Mouse (Mus musculus) embryonic facial prominence, embryonic 10.5 days (tissue): ENCODE results near the gene Rbm14. TPM values are rescaled to one million over a fixed set of nuclear protein-coding genes. Genes with fewer than 3 reads are reported as not detected.
A peak's percentile ranks its signal among the peaks of the same experiment; 100 is the strongest.

Experiments
- DNase-seq: peaks from one replicate; pipeline ENCODE4 v3.0.0-alpha.2; 2017; ENCODE audit warnings: low spot score
- H3K27ac ChIP-seq: fragments of 300-500 bp; sonication (generic); replicated peaks from 2 replicates; pipeline ENCODE4 v1.5.1; 2016; ENCODE audit warnings: mild to moderate bottlenecking
- H3K27me3 ChIP-seq: fragments of 300-500 bp; sonication (generic); replicated peaks from 2 replicates; pipeline ENCODE4 v1.6.1; 2016; ENCODE audit warnings: low read depth, mild to moderate bottlenecking; ENCODE audit not compliant: poor library complexity, severe bottlenecking
- H3K36me3 ChIP-seq: fragments of 300-500 bp; sonication (generic); replicated peaks from 2 replicates; pipeline ENCODE4 v1.6.1; 2016; ENCODE audit warnings: mild to moderate bottlenecking, moderate library complexity
- H3K4me1 ChIP-seq: fragments of 300-500 bp; sonication (generic); 2 replicates; pipeline ENCODE4 v1.6.1; 2016
- H3K4me3 ChIP-seq: fragments of 300-500 bp; sonication (generic); 2 replicates; pipeline ENCODE4 v1.5.1; 2016; ENCODE audit warnings: mild to moderate bottlenecking, moderate library complexity
- H3K9me3 ChIP-seq: fragments of 300-500 bp; sonication (generic); 2 replicates; pipeline ENCODE4 v1.6.1; 2016; ENCODE audit warnings: mild to moderate bottlenecking
- WGBS: fragments of 180-500 bp; shearing (Covaris S2); methylation state at CpG from one replicate; pipeline ENCODE4 v1.1.7; 2016; 5-methylcytosine and 5-hydroxymethylcytosine counted together
- polyA plus RNA-seq: library from polyadenylated mRNA; unstranded; fragments of >200 nt; fragmentation: Nextera tagmentation; extraction: Ambion mirVana; gene quantifications from 2 replicates; pipeline ENCODE4 v1.2.1, GENCODE M21; 2016

Gene Rbm14
- polyA plus RNA-seq, 1 experiment from 2014 or later, result 134 TPM

- Histone ChIP-seq H3K27me3 (no peaks in the 10 kb centered on the region), H3K4me3 (peak overlapping the region; percentile 88), H3K4me1 (peaks cover 31% of the 10 kb centered on the region), H3K36me3 (peaks cover 25% of the 10 kb centered on the region), H3K9me3 (no peaks in the 10 kb centered on the region), H3K27ac (peak overlapping the region; percentile 90)
- no peak for DNase-seq
- under 1% methylated on average over 14 of the region's 14 CpGs for WGBS
Measured at GRCm38 (mm10) chr19:4810309-4810708, 1.1 kb downstream of the Rbm14 start.

DNA sequence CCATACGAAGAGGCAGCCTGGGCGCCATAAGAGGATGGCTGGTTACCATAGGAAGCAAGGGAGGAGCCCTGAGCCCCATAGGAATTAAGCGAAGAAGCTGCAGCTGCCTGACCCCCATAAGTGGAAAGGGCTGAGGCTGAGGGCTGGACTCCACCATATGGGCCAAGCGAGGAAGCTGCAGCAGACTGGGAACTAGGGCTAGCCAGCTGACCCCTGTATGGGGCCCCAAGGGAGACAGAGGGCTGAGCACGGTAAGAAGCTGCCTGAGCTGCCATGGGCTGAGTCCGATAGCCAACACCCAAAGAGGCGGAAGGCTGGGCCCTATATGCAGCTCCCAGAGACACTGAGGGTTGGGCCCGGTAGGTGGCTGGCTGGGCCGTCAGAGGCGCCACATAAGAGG lies 8.2 kb downstream of the Rbm14 start:
- no peak overlapping the region for H3K27ac ChIP-seq
- DNase-seq, result no peak
- H3K27me3 ChIP-seq, result no peaks in the 10 kb centered on the region
- 86% methylated on average over 10 of the region's 10 CpGs for WGBS
- H3K9me3 ChIP-seq, result no peaks in the 10 kb centered on the region
- H3K4me1 ChIP-seq, result peaks cover 15% of the 10 kb centered on the region
- H3K4me3 ChIP-seq, result 0 out of 2 replicates have a peak overlapping the region, but pooled peaks have one; percentile 9
- peaks cover 85% of the 10 kb centered on the region for H3K36me3 ChIP-seq

- H3K9me3 ChIP-seq, result no peaks in the 10 kb centered on the region
- no peaks in the 10 kb centered on the region for H3K27me3 ChIP-seq
- H3K4me3 ChIP-seq, result peak overlapping the region; percentile 9; the same call in 1 of the 2 replicates
- H3K4me1 ChIP-seq, result 0 out of 2 replicates have a peak, but pooled peaks cover 9% of the 10 kb centered on the region
- DNase-seq, result no peak
- H3K27ac ChIP-seq, result no peak overlapping the region
- H3K36me3 ChIP-seq, result peaks cover 86% of the 10 kb centered on the region
- 97% methylated on average over 7 of the region's 7 CpGs for WGBS
Measured at GRCm38 (mm10) chr19:4802691-4803091, 8.7 kb downstream of the Rbm14 start.

DNA sequence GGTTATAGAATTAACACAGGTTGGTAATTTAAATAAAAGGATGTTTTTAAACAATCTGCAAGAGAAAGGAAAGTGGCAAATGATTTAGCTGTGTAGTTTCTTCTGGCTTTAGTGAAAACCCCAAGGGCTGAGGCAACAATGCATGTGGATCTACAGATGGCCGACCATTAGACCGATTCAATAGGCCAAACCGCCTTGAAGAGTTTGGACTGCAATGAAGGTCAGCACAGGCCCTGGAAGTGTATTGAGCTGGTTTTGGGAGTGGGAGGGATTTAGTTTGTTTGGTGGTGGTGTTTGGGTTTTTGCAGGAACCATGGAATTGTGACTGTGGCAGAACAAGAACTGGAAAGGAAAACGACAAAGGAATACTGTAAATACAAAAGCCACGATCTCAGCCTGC lies 12.4 kb downstream of the Rbm14 start:
- H3K36me3 ChIP-seq, result peaks cover 83% of the 10 kb centered on the region

DNA sequence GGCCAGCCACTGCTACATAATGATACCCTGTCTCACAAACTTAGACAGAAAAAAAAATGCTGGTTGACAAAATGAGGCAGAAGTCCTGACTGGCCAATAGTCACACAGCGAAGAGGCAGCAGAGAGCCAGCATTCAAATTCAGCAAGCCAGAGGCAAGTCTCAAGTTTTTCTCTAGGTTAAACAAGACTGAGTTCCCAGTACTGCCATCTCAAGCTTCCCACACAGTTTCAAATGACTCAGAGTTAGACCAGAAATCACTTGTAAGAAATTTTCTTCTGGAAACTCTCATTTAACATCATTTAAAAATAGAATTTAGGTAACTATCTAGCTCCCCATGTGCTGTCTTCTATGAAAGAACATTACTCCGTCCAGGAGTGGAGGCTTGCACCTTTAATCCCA lies 13.6 kb downstream of the Rbm14 start:
- 95% methylated on average over 2 of the region's 2 CpGs for WGBS
- no peaks in the 10 kb centered on the region for H3K9me3 ChIP-seq
- H3K4me3 ChIP-seq, result no peak overlapping the region
- H3K27ac ChIP-seq, result no peak overlapping the region
- H3K36me3 ChIP-seq, result peaks cover 71% of the 10 kb centered on the region
- H3K4me1 ChIP-seq, result 0 out of 2 replicates have a peak, but pooled peaks cover 15% of the 10 kb centered on the region
- no peak for DNase-seq
- H3K27me3 ChIP-seq, result no peaks in the 10 kb centered on the region

More for the DNA sequence above, 12.4 kb downstream of the Rbm14 start:
- 93% methylated on average over 5 of the region's 5 CpGs for WGBS
- H3K4me3 ChIP-seq, result no peak overlapping the region
- no peak overlapping the region for H3K27ac ChIP-seq
- DNase-seq, result no peak
- H3K27me3 ChIP-seq, result no peaks in the 10 kb centered on the region
- H3K4me1 ChIP-seq, result 0 out of 2 replicates have a peak, but pooled peaks cover 19% of the 10 kb centered on the region
- H3K9me3 ChIP-seq, result no peaks in the 10 kb centered on the region

DNA sequence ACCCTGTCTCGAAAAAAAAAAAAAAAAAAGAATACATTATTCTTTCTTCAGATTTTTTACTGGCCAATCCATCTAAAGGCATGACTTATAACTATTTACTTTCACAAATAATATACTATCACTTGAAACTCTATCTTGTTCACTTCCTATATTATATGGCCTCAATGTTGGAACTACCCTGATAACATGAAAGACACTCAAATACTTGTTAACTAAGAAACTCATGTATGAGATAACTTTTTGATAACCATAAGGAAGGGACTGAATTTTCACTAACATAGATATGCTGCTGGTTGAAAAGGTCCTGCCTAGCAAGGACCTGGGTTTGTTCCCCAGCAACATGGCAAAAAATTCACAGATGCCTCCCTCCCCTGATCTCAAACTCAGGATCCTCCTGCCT lies 15.5 kb downstream of the Rbm14 start:
- no peaks in the 10 kb centered on the region for H3K27me3 ChIP-seq
- no peak overlapping the region for H3K27ac ChIP-seq
- no peaks in the 10 kb centered on the region for H3K9me3 ChIP-seq
- WGBS, result 67% methylated on average over 1 of the region's 1 CpGs
- no peak overlapping the region for H3K4me3 ChIP-seq
- peaks cover 29% of the 10 kb centered on the region for H3K4me1 ChIP-seq
- H3K36me3 ChIP-seq, result peaks cover 65% of the 10 kb centered on the region
- DNase-seq, result no peak

GRCm38 (mm10) chr19:4793831-4794422 lies 17.5 kb downstream of the Rbm14 start, which contains the start of gene Rbm4:
Gene Rbm4, minus strand, starts transcription at chr19:4793901.
- H3K4me1 ChIP-seq, result peaks cover 38% of the 10 kb centered on the region
- H3K27me3 ChIP-seq, result no peaks in the 10 kb centered on the region
- WGBS, result under 1% methylated on average over 31 of the region's 31 CpGs
- H3K4me3 ChIP-seq, result peak within 1 kb of the TSS; percentile 81
- H3K36me3 ChIP-seq, result peaks cover 65% of the 10 kb centered on the region
- peak within 1 kb of the TSS; percentile 87 for H3K27ac ChIP-seq
- DNase-seq, result peak; percentile 95
- H3K9me3 ChIP-seq, result no peaks in the 10 kb centered on the region

DNA sequence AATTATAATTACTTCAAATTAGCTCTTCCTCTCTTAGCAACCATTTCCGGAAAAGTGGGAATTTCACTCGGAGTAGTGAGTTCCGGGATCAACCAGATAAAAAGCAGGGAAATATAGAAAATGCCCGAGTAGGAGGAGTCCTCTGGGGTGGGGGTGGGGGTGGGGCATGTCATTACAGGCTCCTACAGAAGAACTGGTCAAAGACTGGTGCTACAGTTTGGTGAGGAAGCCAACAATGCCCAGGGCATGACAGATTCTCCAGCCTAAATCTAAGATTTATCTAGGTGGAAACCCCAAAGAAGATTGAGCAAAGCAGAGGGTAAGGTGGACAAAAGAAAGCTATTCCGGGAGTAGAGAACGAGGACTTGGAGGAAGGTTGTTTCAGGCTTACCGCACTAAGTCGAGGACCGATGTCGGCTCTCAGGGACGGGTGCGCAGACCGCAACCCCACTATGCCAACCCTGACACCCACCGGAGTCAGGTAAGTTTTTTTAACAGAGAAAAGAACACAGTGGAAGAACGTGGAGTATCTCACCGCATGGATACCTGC lies 18.1 kb downstream of the Rbm14 start:
- no peak for DNase-seq
- 2% methylated on average over 16 of the region's 16 CpGs for WGBS
- H3K36me3 ChIP-seq, result peaks cover 65% of the 10 kb centered on the region

DNA sequence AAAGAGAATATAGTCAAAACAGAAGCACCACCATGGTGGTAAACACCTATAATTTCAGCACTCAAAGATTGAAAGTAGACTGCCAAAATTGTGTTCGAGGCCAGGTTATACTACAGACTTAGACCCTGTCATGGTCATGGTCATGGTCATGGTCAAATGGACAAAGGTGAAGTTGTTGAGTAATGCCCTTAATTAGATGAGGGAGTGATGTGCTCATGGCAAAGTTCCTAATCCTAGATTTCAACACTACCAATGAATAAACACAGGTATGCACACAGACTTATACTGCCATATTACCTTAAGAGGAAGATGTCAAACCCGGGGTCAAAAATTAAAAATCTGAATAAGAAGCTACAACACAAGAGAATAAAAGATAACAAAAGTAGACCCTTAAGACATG lies 25.1 kb downstream of the Rbm14 start:
- H3K36me3 ChIP-seq, result peaks cover 100% of the 10 kb centered on the region
- 95% methylated on average over 2 of the region's 2 CpGs for WGBS
- no peak overlapping the region for H3K4me3 ChIP-seq
- H3K27ac ChIP-seq, result no peak overlapping the region
- peaks cover 19% of the 10 kb centered on the region for H3K4me1 ChIP-seq
- H3K9me3 ChIP-seq, result no peaks in the 10 kb centered on the region
- H3K27me3 ChIP-seq, result no peaks in the 10 kb centered on the region
- no peak for DNase-seq

More for the DNA sequence above, 18.1 kb downstream of the Rbm14 start:
- Histone ChIP-seq H3K4me3 (peak overlapping the region; percentile 81), H3K4me1 (peaks cover 38% of the 10 kb centered on the region), H3K9me3 (no peaks in the 10 kb centered on the region), H3K27me3 (no peaks in the 10 kb centered on the region), H3K27ac (peak overlapping the region; percentile 87)

- no peak overlapping the region for H3K27ac ChIP-seq
- H3K27me3 ChIP-seq, result no peaks in the 10 kb centered on the region
- DNase-seq, result no peak
- H3K4me3 ChIP-seq, result no peak overlapping the region
- H3K36me3 ChIP-seq, result peaks cover 100% of the 10 kb centered on the region
- no peaks in the 10 kb centered on the region for H3K9me3 ChIP-seq
- H3K4me1 ChIP-seq, result peaks cover 8% of the 10 kb centered on the region
- WGBS, result 94% methylated on average over 7 of the region's 7 CpGs
Measured at GRCm38 (mm10) chr19:4785206-4785605, 26.2 kb downstream of the Rbm14 start.

GRCm38 (mm10) chr19:4782891-4783290 lies 28.5 kb downstream of the Rbm14 start:
- Histone ChIP-seq H3K27ac (no peak overlapping the region), H3K4me1 (peaks cover 6% of the 10 kb centered on the region; the same call in 1 of the 2 replicates), H3K4me3 (no peak overlapping the region), H3K27me3 (no peaks in the 10 kb centered on the region), H3K9me3 (no peaks in the 10 kb centered on the region), H3K36me3 (peaks cover 98% of the 10 kb centered on the region)
- 93% methylated on average over 2 of the region's 2 CpGs for WGBS
- DNase-seq, result no peak

DNA sequence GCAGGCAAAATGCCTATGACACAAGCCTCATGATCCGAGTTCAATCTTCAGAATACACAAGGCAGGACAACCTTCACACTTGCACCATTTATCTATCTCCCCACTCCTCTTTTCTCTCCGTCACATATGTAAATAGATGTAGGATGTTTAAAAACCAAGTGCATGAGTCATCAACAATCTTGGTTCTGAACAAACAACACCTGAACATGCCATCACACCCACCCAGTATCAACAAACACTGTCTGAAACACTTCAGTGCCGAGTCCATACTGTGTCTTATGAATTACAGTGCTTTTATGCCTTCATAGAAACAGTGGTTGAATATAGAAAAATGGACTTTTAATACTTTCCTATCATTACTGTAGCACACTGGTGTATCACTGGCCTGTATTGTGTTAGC lies 38.6 kb downstream of the Rbm14 start:
- Histone ChIP-seq H3K4me3 (no peak overlapping the region), H3K27ac (no peak overlapping the region), H3K4me1 (no peaks in the 10 kb centered on the region), H3K36me3 (peaks cover 100% of the 10 kb centered on the region), H3K9me3 (no peaks in the 10 kb centered on the region), H3K27me3 (no peaks in the 10 kb centered on the region)
- no peak for DNase-seq
- 92% methylated on average over 3 of the region's 3 CpGs for WGBS

DNA sequence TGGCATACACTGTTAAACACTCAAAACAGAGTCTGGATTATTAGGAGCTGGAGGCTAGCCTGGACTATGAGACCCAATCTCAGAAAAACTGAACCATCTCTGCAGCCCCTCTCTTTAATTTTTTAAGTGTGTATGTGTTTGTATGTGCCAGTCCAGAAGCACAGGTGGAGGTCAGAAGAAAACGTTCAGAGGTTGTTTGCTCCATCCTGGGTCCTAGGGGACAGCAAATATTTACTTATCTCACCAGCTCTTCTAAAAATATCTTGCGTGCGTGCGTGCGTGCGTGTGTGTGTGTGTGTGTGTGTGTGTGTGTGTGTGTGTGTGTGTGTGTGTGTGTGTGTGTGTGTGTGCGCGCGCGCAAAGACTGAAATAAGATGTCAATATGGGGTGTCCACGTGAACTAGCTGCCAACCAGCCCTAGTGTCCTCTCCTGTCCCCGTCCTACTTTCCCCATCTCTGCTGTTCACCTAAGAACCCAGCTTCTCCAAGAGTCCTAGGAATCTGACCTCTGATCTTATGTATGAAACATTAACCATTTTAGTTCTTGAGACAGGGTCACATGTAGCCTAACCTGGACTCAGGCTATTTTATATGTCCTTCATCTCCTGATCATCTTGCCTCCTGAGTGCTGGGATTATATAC lies 43.8 kb downstream of the Rbm14 start:
- H3K4me3 ChIP-seq, result no peak overlapping the region
- no peaks in the 10 kb centered on the region for H3K9me3 ChIP-seq
- no peak for DNase-seq
- WGBS, result 94% methylated on average over 12 of the region's 12 CpGs
- H3K36me3 ChIP-seq, result peaks cover 100% of the 10 kb centered on the region
- no peak overlapping the region for H3K27ac ChIP-seq
- no peaks in the 10 kb centered on the region for H3K4me1 ChIP-seq
- H3K27me3 ChIP-seq, result no peaks in the 10 kb centered on the region
